8 mouse cellular contexts compared by ENCODE assay signal in genomic region chr16:96345117-96345516, GRCm38 (mm10).
DNase-seq lines count a peak whose midpoint lies in the region; ATAC-seq and TF ChIP-seq lines count a peak whose summit lies in the region.

No protein-coding gene starts in this region.

- no peak for TF ChIP-seq POLR2A in ES-Bruce4 (IDR thresholded peaks at IDR 0.05; ENCODE audit: insufficient read depth, low read length)
- TF ChIP-seq POLR2A in olfactory bulb, adult 2 months (IDR thresholded peaks at IDR 0.05; ENCODE audit: insufficient read depth, low read depth, low read length), result no peak

- DNase-seq in c-Kit-positive CD71-negative TER-119-negative erythroid progenitor cells, embryonic 14.5 days (ENCODE audit: low read depth), result peak; percentile 81
- DNase-seq in kidney, postnatal 4 days, result peak; percentile 90 to 91
- peak; percentile 92 for DNase-seq in lung, embryonic 14.5 days
- DNase-seq in thymus, adult 18-20 months, result peak; percentile 42 to 49

- TF ChIP-seq EP300 in ES-Bruce4 (IDR thresholded peaks at IDR 0.05; ENCODE audit: insufficient read depth, low read depth, low read length), result no peak

- 6% methylated on average over 10 of the region's 10 CpGs for WGBS in forebrain, embryonic 12.5 days
- 4% methylated on average over 10 of the region's 10 CpGs for WGBS in heart, embryonic 16.5 days
- WGBS in lung, embryonic 14.5 days, result 4% methylated on average over 10 of the region's 10 CpGs
- 6% methylated on average over 10 of the region's 10 CpGs for WGBS in olfactory bulb, adult 2 months

- no peaks in the 10 kb centered on the region for H3K4me1 ChIP-seq in ES-Bruce4 (ENCODE audit: control insufficient read depth, insufficient read depth, low read length)
- no peaks in the 10 kb centered on the region; the same call in 1 of the 2 replicates for H3K4me1 ChIP-seq in forebrain, embryonic 12.5 days
- no peaks in the 10 kb centered on the region for H3K4me1 ChIP-seq in heart, embryonic 16.5 days (ENCODE audit: control insufficient read depth, insufficient read depth, low read length)
- no peaks in the 10 kb centered on the region; the same call in 1 of the 2 replicates for H3K4me1 ChIP-seq in lung, embryonic 14.5 days (ENCODE audit: insufficient read depth)
- H3K4me1 ChIP-seq in olfactory bulb, adult 2 months (ENCODE audit: control insufficient read depth, insufficient read depth, low read length), result peaks cover 9% of the 10 kb centered on the region

- peak; percentile 94 for TF ChIP-seq CTCF in ES-Bruce4 (IDR thresholded peaks at IDR 0.05; ENCODE audit: low read depth, low read length)
- TF ChIP-seq CTCF in lung, embryonic 14.5 days (IDR thresholded peaks at IDR 0.05; ENCODE audit: low read depth), result peak; percentile 98
- peak; percentile 35; the same call in 1 of the 2 replicates for TF ChIP-seq CTCF in olfactory bulb, adult 2 months (IDR thresholded peaks at IDR 0.05; ENCODE audit: insufficient read depth, low read depth, low read length)

- no peak overlapping the region for H3K9ac ChIP-seq in ES-Bruce4 (ENCODE audit: low read depth, poor library complexity, severe bottlenecking)
- no peak overlapping the region for H3K9ac ChIP-seq in forebrain, embryonic 12.5 days
- 0 out of 2 replicates have a peak overlapping the region, but pooled peaks have one; percentile 20 for H3K9ac ChIP-seq in heart, embryonic 16.5 days (ENCODE audit: low read length)
- H3K9ac ChIP-seq in lung, embryonic 14.5 days, result no peak overlapping the region

- H3K4me3 ChIP-seq in ES-Bruce4 (ENCODE audit: low read depth, low read length), result no peak overlapping the region
- H3K4me3 ChIP-seq in forebrain, embryonic 12.5 days (replicated peaks), result no peak overlapping the region
- no peak overlapping the region for H3K4me3 ChIP-seq in heart, embryonic 16.5 days (ENCODE audit: low read length)
- H3K4me3 ChIP-seq in lung, embryonic 14.5 days (ENCODE audit: low read depth, low read length), result no peak overlapping the region
- H3K4me3 ChIP-seq in olfactory bulb, adult 2 months (ENCODE audit: insufficient read depth, low read depth, low read length), result no peak overlapping the region

- H3K9me3 ChIP-seq in ES-Bruce4 (replicated peaks; ENCODE audit: control insufficient read depth, insufficient read depth, low read length, poor library complexity, severe bottlenecking), result no peaks in the 10 kb centered on the region
- no peaks in the 10 kb centered on the region for H3K9me3 ChIP-seq in forebrain, embryonic 12.5 days
- H3K9me3 ChIP-seq in heart, embryonic 16.5 days (replicated peaks; ENCODE audit: control insufficient read depth, low read length), result no peaks in the 10 kb centered on the region
- H3K9me3 ChIP-seq in lung, embryonic 14.5 days (ENCODE audit: low read depth, low read length), result no peaks in the 10 kb centered on the region

- 0 out of 2 replicates have a peak overlapping the region, but pooled peaks have one; percentile 19 for H3K4me2 ChIP-seq in forebrain, embryonic 12.5 days
- peak overlapping the region; percentile 20 for H3K4me2 ChIP-seq in heart, embryonic 16.5 days (ENCODE audit: low read depth, low read length)
- no peak overlapping the region; the same call in 1 of the 2 replicates for H3K4me2 ChIP-seq in lung, embryonic 14.5 days

- H3K27ac ChIP-seq in ES-Bruce4 (ENCODE audit: insufficient read depth, low read length), result no peak overlapping the region
- no peak overlapping the region for H3K27ac ChIP-seq in forebrain, embryonic 12.5 days
- no peak overlapping the region for H3K27ac ChIP-seq in heart, embryonic 16.5 days (ENCODE audit: low read length)
- H3K27ac ChIP-seq in lung, embryonic 14.5 days (ENCODE audit: low read depth), result no peak overlapping the region
- H3K27ac ChIP-seq in olfactory bulb, adult 2 months (ENCODE audit: insufficient read depth, low read depth, low read length), result no peak overlapping the region

- ATAC-seq in forebrain, embryonic 12.5 days (ENCODE audit: low FRiP score), result peak; percentile 60; the same call in 1 of the 2 replicates
- peak; percentile 68; the same call in 1 of the 2 replicates for ATAC-seq in heart, embryonic 16.5 days (replicated peaks; ENCODE audit: extremely low read depth, insufficient read depth, low FRiP score)
- peak; percentile 53; the same call in 1 of the 2 replicates for ATAC-seq in lung, embryonic 14.5 days (ENCODE audit: insufficient read depth)

- H3K36me3 ChIP-seq in ES-Bruce4 (ENCODE audit: control insufficient read depth, insufficient read depth, low read length, poor library complexity, severe bottlenecking), result no peaks in the 10 kb centered on the region
- H3K36me3 ChIP-seq in forebrain, embryonic 12.5 days (replicated peaks), result no peaks in the 10 kb centered on the region
- H3K36me3 ChIP-seq in heart, embryonic 16.5 days (ENCODE audit: control insufficient read depth, insufficient read depth), result no peaks in the 10 kb centered on the region
- no peaks in the 10 kb centered on the region for H3K36me3 ChIP-seq in lung, embryonic 14.5 days (ENCODE audit: insufficient read depth)

- no peaks in the 10 kb centered on the region; the same call in 1 of the 2 replicates for H3K27me3 ChIP-seq in ES-Bruce4 (ENCODE audit: control insufficient read depth, insufficient read depth, low read length, poor library complexity, severe bottlenecking)
- H3K27me3 ChIP-seq in forebrain, embryonic 12.5 days, result peaks cover 3% of the 10 kb centered on the region; the same call in 1 of the 2 replicates
- H3K27me3 ChIP-seq in heart, embryonic 16.5 days (ENCODE audit: control insufficient read depth, insufficient read depth, low read length), result no peaks in the 10 kb centered on the region
- no peaks in the 10 kb centered on the region for H3K27me3 ChIP-seq in lung, embryonic 14.5 days (ENCODE audit: insufficient read depth, low read length)

Comparison
In these comparisons a context has a peak if more than half of its experiments do, and no peak if none do; other contexts are left out.
1. CTCF ChIP-seq: peak in every context shown above with its lines; median percentile 98 in lung, embryonic 14.5 days; 94 in ES-Bruce4; 35 in olfactory bulb, adult 2 months.